Mouse (Mus musculus): Measurements from ENCODE around the gene Ankib1. TPM values are rescaled to one million over a fixed set of nuclear protein-coding genes. Genes with fewer than 3 reads are reported as not detected.

Gene Ankib1
- polyA plus RNA-seq (2014; fragmentation: Illumina TruSeq; extraction: RNeasy Lipid Tissue Mini Kit (QIAGEN cat#74804); ENCODE audit: low read depth, low replicate concordance): 43.3 TPM

DNA sequence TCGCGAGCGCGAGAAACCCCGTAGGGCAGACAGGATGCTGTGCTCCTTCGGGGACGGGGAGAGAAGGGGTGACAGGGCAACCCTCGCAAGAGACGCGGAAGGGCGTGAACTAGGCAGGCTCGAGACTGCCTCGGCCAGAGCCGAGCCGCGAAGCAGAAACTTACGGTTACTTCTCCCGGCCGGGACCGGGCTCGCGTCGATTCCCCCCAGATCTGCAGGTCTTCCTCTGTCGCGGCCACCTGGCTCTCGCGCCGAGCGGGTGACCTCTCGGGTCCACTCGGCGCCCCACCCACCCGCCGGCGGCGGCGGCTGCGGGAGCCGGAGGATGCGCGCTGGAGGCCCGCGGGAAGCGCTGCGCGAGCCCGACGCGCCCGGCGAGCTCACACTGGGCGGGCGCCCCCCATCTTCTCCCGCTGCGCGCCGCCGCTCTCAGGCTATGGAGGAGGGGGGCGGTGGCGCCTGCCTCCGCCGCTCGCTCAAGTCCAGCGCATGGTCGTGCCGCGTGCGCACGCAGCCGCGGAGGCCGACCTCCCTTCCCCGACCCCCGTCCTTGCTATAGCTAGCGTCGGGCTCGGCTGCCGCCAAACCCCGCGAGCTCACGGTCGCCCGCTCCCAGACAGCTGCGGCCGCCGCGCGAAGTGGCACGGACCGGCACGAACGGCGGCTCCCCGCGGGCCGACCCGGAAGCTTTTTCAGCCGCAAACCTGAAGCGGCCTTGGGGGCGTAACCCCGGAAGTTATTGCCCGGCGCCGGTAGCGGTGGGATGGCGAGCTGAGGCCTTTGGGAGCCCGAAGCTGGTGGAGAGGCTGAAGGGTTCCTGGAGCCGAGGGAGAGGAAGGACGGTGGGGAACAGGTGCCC, at the start of gene Ankib1, which contains the start of gene Krit1:
Ankib1 (minus strand) TSS at position 493 of the 859 bp plus-strand sequence.
Krit1 (plus strand) TSS at position 752 of the 859 bp plus-strand sequence.

DNA sequence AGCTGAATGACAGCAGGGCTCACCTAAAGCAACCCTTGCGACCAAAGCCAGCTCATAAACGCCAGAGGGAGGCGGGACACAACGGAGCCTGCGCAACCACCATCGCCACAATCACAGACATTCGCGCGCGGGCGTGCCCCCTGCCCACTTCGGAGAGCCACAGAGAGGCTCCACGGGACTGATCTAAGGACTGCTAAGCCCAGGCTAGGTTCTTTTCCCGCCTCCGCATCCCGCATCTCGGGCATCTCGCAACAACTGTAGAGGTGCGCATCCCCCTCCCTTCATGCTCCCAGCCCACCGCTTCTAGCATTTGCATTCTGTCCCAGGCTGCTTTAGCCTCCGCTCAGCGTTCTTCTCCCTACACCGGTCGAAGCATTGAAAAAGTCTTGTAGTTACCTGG, 42.3 kb upstream of the Ankib1 start, which contains the start of gene Lrrd1:
Lrrd1 (plus strand) TSS at position 148 of the 400 bp plus-strand sequence.

DNA sequence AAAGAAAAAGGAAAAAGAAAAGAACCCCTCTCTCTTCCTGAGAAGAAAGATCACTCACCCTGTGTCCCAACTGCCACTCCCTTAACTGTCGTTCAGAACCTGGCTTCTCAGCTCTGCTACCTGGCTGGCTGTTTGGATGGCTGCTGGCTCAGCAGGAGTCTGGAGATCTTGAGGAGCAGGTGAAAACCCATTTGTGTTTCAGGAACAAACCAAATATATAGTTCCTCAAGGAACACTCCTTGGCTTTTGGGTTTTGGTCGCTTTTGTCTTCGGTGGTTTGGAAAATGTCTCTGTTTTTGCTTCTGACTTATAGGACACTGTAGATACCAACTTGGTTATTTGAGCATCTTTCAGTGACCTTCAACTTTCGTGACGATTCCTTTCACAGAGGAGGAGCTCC, 145.6 kb downstream of the Ankib1 start, which contains the start of gene Gatad1:
Gatad1 (minus strand) TSS at position 101 of the 400 bp plus-strand sequence.

DNA sequence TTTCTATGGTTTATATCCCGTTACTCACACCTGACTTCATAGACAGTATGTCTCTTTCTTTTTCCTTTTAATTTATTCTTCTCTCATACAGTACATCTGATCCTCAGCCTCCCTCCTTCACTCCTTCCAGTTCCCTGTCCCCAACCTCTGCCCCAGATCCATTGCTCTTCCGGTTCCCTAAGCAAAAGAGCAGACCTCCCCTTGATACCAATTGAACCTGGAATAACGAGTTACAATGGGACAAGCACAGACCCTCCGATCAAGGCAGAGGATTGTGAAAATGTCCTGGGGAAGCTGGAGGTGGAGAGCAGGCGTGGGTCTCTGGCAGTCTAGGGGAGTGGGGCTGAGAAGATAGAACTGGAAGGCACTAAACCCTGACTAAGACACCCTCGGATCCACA, 151.8 kb downstream of the Ankib1 start, which contains the start of gene Tmbim7:
Tmbim7 (plus strand) TSS at position 301 of the 400 bp plus-strand sequence.

Other genes with a start within 250 kb of the Ankib1 start
- 359 TPM for gene 1700109H08Rik, start 231.4 kb downstream of the Ankib1 start, polyA plus RNA-seq (2014; fragmentation: Illumina TruSeq; extraction: RNeasy Lipid Tissue Mini Kit (QIAGEN cat#74804); ENCODE audit: low read depth, low replicate concordance)
- gene Pex1, start 206.9 kb downstream of the Ankib1 start, polyA plus RNA-seq (2014; fragmentation: Illumina TruSeq; extraction: RNeasy Lipid Tissue Mini Kit (QIAGEN cat#74804); ENCODE audit: low read depth, low replicate concordance): 12.3 TPM
- 20.2 TPM for gene Rbm48, start 206.3 kb downstream of the Ankib1 start, polyA plus RNA-seq (2014; fragmentation: Illumina TruSeq; extraction: RNeasy Lipid Tissue Mini Kit (QIAGEN cat#74804); ENCODE audit: low read depth, low replicate concordance)
- 589 TPM for gene Tmbim7, start 151.7 kb downstream of the Ankib1 start, polyA plus RNA-seq (2014; fragmentation: Illumina TruSeq; extraction: RNeasy Lipid Tissue Mini Kit (QIAGEN cat#74804); ENCODE audit: low read depth, low replicate concordance)
- gene Gatad1, start 145.7 kb downstream of the Ankib1 start, polyA plus RNA-seq (2014; fragmentation: Illumina TruSeq; extraction: RNeasy Lipid Tissue Mini Kit (QIAGEN cat#74804); ENCODE audit: low read depth, low replicate concordance): 304 TPM
- 80.8 TPM for gene Krit1, start 259 bp upstream of the Ankib1 start, polyA plus RNA-seq (2014; fragmentation: Illumina TruSeq; extraction: RNeasy Lipid Tissue Mini Kit (QIAGEN cat#74804); ENCODE audit: low read depth, low replicate concordance)
- 101 TPM for gene Lrrd1, start 42.2 kb upstream of the Ankib1 start, polyA plus RNA-seq (2014; fragmentation: Illumina TruSeq; extraction: RNeasy Lipid Tissue Mini Kit (QIAGEN cat#74804); ENCODE audit: low read depth, low replicate concordance)
- 12.5 TPM for gene Mterf1a, start 91.0 kb upstream of the Ankib1 start, polyA plus RNA-seq (2014; fragmentation: Illumina TruSeq; extraction: RNeasy Lipid Tissue Mini Kit (QIAGEN cat#74804); ENCODE audit: low read depth, low replicate concordance)
- 42.8 TPM for gene Akap9, start 125.1 kb upstream of the Ankib1 start, polyA plus RNA-seq (2014; fragmentation: Illumina TruSeq; extraction: RNeasy Lipid Tissue Mini Kit (QIAGEN cat#74804); ENCODE audit: low read depth, low replicate concordance)

All from testis, adult 10 weeks (tissue).